Mouse (Mus musculus) ES-Bruce4 (cell line): ENCODE results near the gene Slit3. TPM values are rescaled to one million over a fixed set of nuclear protein-coding genes. Genes with fewer than 3 reads are reported as not detected.

Experiments
- H3K27ac ChIP-seq: 2 replicates; pipeline ENCODE4 v1.5.1; 2012; ENCODE audit warnings: low read length, inconsistent platforms; ENCODE audit not compliant: insufficient read depth
- H3K27me3 ChIP-seq: 2 replicates; pipeline ENCODE4 v1.6.1; 2012; ENCODE audit warnings: mild to moderate bottlenecking, low read length, inconsistent platforms; ENCODE audit not compliant: control insufficient read depth, poor library complexity, insufficient read depth, severe bottlenecking
- H3K36me3 ChIP-seq: 2 replicates; pipeline ENCODE4 v1.6.1; 2012; ENCODE audit warnings: inconsistent platforms, mild to moderate bottlenecking, low read length, moderate library complexity; ENCODE audit not compliant: control insufficient read depth, poor library complexity, insufficient read depth, severe bottlenecking
- H3K4me1 ChIP-seq: one replicate; pipeline ENCODE4 v1.8.1; 2011; ENCODE audit warnings: low read length; ENCODE audit not compliant: control insufficient read depth, insufficient read depth
- H3K4me3 ChIP-seq: 2 replicates; pipeline ENCODE4 v1.5.1; 2011; ENCODE audit warnings: low read depth, mild to moderate bottlenecking, low read length
- H3K9ac ChIP-seq: 2 replicates; pipeline ENCODE4 v1.6.1; 2012; ENCODE audit warnings: low read depth, mild to moderate bottlenecking, inconsistent platforms; ENCODE audit not compliant: poor library complexity, severe bottlenecking
- H3K9me3 ChIP-seq: replicated peaks from 2 replicates; pipeline ENCODE4 v1.6.1; 2012; ENCODE audit warnings: mild to moderate bottlenecking, low read length, inconsistent platforms; ENCODE audit not compliant: control insufficient read depth, poor library complexity, insufficient read depth, severe bottlenecking
- CTCF ChIP-seq: IDR thresholded peaks from one replicate; pipeline ENCODE4 v1.8.1; 2011; ENCODE audit warnings: low read depth, low read length
- EP300 ChIP-seq: IDR thresholded peaks from 2 replicates; pipeline ENCODE4 v1.6.1; 2011; ENCODE audit warnings: low read depth, low read length; ENCODE audit not compliant: insufficient read depth
- POLR2A ChIP-seq: IDR thresholded peaks from one replicate; pipeline ENCODE4 v1.8.1; 2011; ENCODE audit warnings: low read length; ENCODE audit not compliant: insufficient read depth
- polyA plus RNA-seq: library from polyadenylated mRNA; stranded (reverse); fragments of >200 nt; gene quantifications from 2 replicates; pipeline ENCODE4 v1.2.4, GENCODE M21; 2011; ENCODE audit warnings: low read depth; ENCODE audit not compliant: missing spikeins, insufficient read depth, insufficient read length

Gene Slit3
- polyA plus RNA-seq: 2.8 and 3.4 TPM in 2 replicates

GRCm38 (mm10) chr11:35120894-35121610 lies at the start of gene Slit3:
Gene Slit3, plus strand, starts transcription at chr11:35121224.
- Histone ChIP-seq H3K9ac (peak within 1 kb of the TSS; percentile 88), H3K4me1 (no peaks in the 10 kb centered on the region), H3K27me3 (peaks cover 10% of the 10 kb centered on the region), H3K27ac (no peak within 1 kb of the TSS), H3K4me3 (peak within 1 kb of the TSS; percentile 99), H3K9me3 (no peaks in the 10 kb centered on the region), H3K36me3 (no peaks in the 10 kb centered on the region)
- no peak for TF ChIP-seq CTCF

- Histone ChIP-seq H3K27me3 (no peaks in the 10 kb centered on the region), H3K9me3 (no peaks in the 10 kb centered on the region), H3K4me1 (no peaks in the 10 kb centered on the region), H3K4me3 (no peak overlapping the region), H3K36me3 (no peaks in the 10 kb centered on the region), H3K9ac (no peak overlapping the region), H3K27ac (no peak overlapping the region)
- TF ChIP-seq CTCF: no peak
- no peak for TF ChIP-seq EP300
- TF ChIP-seq POLR2A: no peak
Measured at GRCm38 (mm10) chr11:35071451-35071850, 49.6 kb upstream of the Slit3 start.

- Histone ChIP-seq H3K9me3 (no peaks in the 10 kb centered on the region), H3K4me1 (no peaks in the 10 kb centered on the region), H3K36me3 (no peaks in the 10 kb centered on the region), H3K27ac (no peak overlapping the region), H3K9ac (no peak overlapping the region), H3K4me3 (no peak overlapping the region), H3K27me3 (no peaks in the 10 kb centered on the region)
- TF ChIP-seq EP300 (no peak), CTCF (no peak), POLR2A (no peak)
Measured at GRCm38 (mm10) chr11:35075411-35075810, 45.6 kb upstream of the Slit3 start.

GRCm38 (mm10) chr11:35080451-35081125 lies 40.4 kb upstream of the Slit3 start:
- H3K36me3 ChIP-seq: no peaks in the 10 kb centered on the region
- no peak overlapping the region for H3K27ac ChIP-seq

DNA sequence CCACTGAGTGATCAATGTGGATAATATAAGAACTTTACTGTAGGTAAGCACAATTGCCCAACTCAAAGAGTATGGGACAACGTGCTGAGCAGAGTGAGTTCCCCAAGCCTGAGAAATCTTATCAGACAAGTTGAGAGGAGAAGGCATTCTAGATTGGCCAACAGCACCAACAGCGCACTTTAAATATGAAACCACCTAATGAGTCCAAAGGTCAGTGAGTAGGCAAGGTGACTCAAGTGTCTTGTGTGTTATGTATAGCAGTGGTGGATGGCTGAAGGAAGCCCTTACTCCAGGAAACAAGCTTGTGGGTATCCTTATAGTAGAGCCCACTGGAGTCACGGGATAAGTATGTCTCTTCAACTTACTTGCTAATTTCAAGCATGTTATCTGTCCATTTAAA lies 38.7 kb upstream of the Slit3 start:
- Histone ChIP-seq H3K36me3 (no peaks in the 10 kb centered on the region), H3K27ac (no peak overlapping the region)

More at GRCm38 (mm10) chr11:35080451-35081125, 40.4 kb upstream of the Slit3 start:
- Histone ChIP-seq H3K9ac (no peak overlapping the region), H3K4me3 (no peak overlapping the region), H3K27me3 (no peaks in the 10 kb centered on the region), H3K9me3 (no peaks in the 10 kb centered on the region), H3K4me1 (no peaks in the 10 kb centered on the region)
- TF ChIP-seq EP300: no peak
- no peak for TF ChIP-seq POLR2A
- TF ChIP-seq CTCF: no peak

DNA sequence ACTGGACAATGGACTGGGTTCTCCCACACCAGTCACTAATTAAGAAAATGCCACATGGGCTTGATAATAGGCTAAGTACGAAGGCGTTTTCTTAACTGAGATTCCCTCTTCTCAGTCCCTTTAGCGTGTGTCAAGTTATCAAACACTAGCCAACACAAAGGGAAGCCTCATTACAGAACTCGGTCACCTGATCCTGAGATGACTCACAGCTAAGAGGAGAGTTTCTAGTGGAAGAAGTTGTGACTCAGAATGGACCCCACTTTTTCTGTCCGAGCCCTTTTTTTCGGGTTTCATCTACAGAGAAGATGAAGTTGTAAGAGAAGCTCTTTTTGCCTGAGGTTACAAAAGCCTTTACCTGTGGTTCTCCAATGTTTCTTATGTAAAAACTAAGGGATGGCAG lies 38.0 kb upstream of the Slit3 start:
- Histone ChIP-seq H3K27me3 (no peaks in the 10 kb centered on the region), H3K4me3 (no peak overlapping the region), H3K27ac (no peak overlapping the region), H3K9me3 (no peaks in the 10 kb centered on the region), H3K36me3 (no peaks in the 10 kb centered on the region), H3K9ac (no peak overlapping the region), H3K4me1 (no peaks in the 10 kb centered on the region)
- TF ChIP-seq EP300 (no peak), POLR2A (no peak), CTCF (no peak)

More for the DNA sequence above, 38.7 kb upstream of the Slit3 start:
- Histone ChIP-seq H3K9me3 (no peaks in the 10 kb centered on the region), H3K9ac (no peak overlapping the region), H3K4me1 (no peaks in the 10 kb centered on the region), H3K4me3 (no peak overlapping the region), H3K27me3 (no peaks in the 10 kb centered on the region)
- TF ChIP-seq EP300 (no peak), POLR2A (no peak), CTCF (no peak)
